Mouse (Mus musculus) adrenal gland, adult 10 weeks (tissue): ENCODE results near the gene Polr2h. TPM values are rescaled to one million over a fixed set of nuclear protein-coding genes. Genes with fewer than 3 reads are reported as not detected.

Source experiments
- polyA plus RNA-seq: library from polyadenylated mRNA; stranded (reverse); fragments of 350-450 nt; fragmentation: Illumina TruSeq; extraction: RNeasy Lipid Tissue Mini Kit (QIAGEN cat#74804); gene quantifications from one replicate; pipeline ENCODE4 v1.2.3, GENCODE M21; 2014; ENCODE audit warnings: low read depth, low replicate concordance

The Polr2h gene
- 43.4 TPM for polyA plus RNA-seq

GRCm38 (mm10) chr16:20717181-20717977 lies at the start of gene Polr2h, which contains the start of gene Clcn2:
Polr2h (plus strand) TSS chr16:20717665.
Clcn2 (minus strand) TSS chr16:20717746.

GRCm38 (mm10) chr16:20668013-20668412 lies 49.5 kb upstream of the Polr2h start, which contains the start of gene Eif4g1:
Eif4g1 (plus strand) TSS chr16:20668313.

GRCm38 (mm10) chr16:20693111-20693701 lies 24.3 kb upstream of the Polr2h start, which contains the start of gene Fam131a:
Fam131a (plus strand) TSS chr16:20693241.

DNA sequence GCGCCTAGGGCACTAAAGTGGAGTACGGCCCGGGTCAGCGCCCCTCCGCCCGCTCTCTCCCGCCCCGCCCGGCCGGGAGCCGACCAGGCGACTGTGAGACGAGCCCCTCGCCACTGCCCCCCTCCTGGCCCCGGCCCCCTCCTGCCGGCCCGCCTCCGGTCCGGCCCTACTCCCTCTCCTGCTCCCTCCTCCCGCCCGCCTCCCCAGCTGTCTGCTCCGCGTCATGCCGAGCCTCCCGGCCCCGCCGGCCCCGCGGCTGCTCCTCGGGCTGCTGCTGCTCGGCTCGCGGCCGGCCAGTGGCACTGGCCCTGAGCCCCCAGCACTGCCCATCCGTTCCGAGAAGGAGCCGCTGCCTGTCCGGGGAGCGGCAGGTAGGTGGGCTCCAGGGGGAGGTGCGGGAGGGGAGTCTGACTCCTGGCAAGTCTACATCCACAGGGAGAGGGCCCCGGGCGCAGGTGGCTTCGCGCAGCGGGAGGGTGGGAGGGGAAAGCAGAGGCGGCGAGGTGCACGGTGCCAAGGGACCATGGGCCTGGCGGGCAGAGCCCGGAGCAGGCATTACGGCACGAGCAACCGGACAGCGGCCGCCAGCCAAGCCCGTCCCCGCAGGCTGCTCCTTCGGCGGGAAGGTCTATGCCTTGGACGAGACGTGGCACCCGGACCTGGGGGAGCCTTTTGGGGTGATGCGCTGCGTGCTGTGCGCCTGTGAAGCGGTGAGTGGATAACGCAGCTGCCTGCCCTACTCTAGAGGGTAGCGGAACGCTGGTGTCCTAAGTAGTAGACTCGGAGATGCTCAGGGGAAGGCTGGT lies 15.7 kb downstream of the Polr2h start, which contains the start of gene Chrd:
Gene Chrd, plus strand, starts transcription at position 203 of the 806 bp plus-strand sequence.

DNA sequence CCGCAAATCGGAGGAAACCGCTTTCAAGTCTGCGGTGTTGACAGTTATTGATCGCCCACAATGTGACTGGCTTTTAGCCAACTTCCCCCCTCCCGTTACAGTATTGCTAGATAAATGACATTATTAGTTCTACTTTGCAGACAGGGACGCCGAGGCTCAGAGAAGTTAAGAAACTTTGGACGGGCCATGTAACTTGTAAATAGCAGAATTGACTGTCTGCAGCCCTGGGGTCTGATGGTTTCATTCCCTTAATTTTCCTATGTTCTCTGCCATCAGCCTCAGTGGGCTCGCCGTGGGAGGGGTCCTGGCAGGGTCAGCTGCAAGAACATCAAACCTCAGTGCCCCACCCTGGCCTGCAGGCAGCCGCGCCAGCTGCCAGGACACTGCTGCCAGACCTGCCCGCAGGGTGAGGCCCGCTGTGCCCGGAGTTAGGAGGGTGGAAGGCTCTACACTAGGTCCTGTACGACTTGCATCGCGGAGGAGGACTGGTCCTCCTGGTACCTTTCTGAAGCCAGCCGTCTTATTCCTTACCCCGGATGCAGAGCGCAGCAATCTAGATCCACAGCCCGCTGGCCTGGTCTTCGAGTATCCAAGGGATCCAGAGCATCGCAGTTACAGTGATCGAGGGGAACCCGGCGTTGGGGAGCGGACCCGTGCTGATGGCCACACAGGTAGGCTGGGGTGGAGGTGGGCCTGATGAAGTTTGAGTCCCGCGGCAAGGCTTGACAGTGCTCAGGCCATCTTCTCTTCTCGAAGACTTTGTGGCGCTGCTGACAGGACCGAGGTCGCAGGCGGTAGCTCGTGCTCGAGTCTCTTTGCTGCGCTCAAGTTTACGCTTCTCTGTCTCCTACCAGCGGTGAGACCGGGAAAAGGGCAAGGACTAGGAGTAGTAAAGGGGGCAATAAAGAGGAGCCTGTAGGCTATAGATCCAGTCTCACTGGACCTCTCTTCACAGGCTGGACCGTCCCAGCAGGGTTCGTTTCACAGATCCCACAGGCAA lies 16.6 kb downstream of the Polr2h start, which contains the start of gene Thpo:
Gene Thpo, minus strand, starts transcription at position 781 of the 1,000 bp plus-strand sequence.

Other genes with a start within 250 kb of the Polr2h start
- gene Eif2b5, start 218.8 kb upstream of the Polr2h start, polyA plus RNA-seq, result 12.4 TPM
- gene Dvl3, start 200.7 kb upstream of the Polr2h start, polyA plus RNA-seq, result 18.4 TPM
- gene Ap2m1, start 182.2 kb upstream of the Polr2h start, polyA plus RNA-seq, result 132 TPM
- gene Abcf3, start 169.1 kb upstream of the Polr2h start, polyA plus RNA-seq, result 17.7 TPM
- gene Vwa5b2, start 128.2 kb upstream of the Polr2h start, polyA plus RNA-seq, result not detected
- gene Eef1akmt4, start 106.1 kb upstream of the Polr2h start, polyA plus RNA-seq, result 1.1 TPM
- not detected for gene Gm49333, start 106.1 kb upstream of the Polr2h start, polyA plus RNA-seq
- gene Alg3, start 105.9 kb upstream of the Polr2h start, polyA plus RNA-seq, result 8.6 TPM
- gene Camk2n2, start 96.4 kb upstream of the Polr2h start, polyA plus RNA-seq, result 1.7 TPM
- 2.4 TPM for gene Ece2, start 87.8 kb upstream of the Polr2h start, polyA plus RNA-seq
- gene Psmd2, start 66.0 kb upstream of the Polr2h start, polyA plus RNA-seq, result 113 TPM
- gene Eif4g1, start 49.4 kb upstream of the Polr2h start, polyA plus RNA-seq, result 151 TPM
- 0.35 TPM for gene Fam131a, start 24.4 kb upstream of the Polr2h start, polyA plus RNA-seq
- gene Clcn2, start 81 bp downstream of the Polr2h start, polyA plus RNA-seq, result 1.3 TPM
- 1.2 TPM for gene Chrd, start 15.5 kb downstream of the Polr2h start, polyA plus RNA-seq
- gene Thpo, start 16.8 kb downstream of the Polr2h start, polyA plus RNA-seq, result not detected